ENCODE assay signal across 33 mouse cellular contexts in genomic region chr11:6666634-6667033, GRCm38 (mm10). TPM values are rescaled to one million over a fixed set of nuclear protein-coding genes. Genes with fewer than 3 reads are reported as not detected.
DNase-seq lines count a peak whose midpoint lies in the region; ATAC-seq lines count a peak whose summit lies in the region.
"Had no signal": no experiment of that assay in that cellular context is flagged by ENCODE, and none has a peak within 500 bp of the region (broad histone marks: within the 10 kb centered on the region; RNA-seq: fewer than 3 reads in every experiment).

No protein-coding gene starts in this region.

- intact Hi-C loops in gastrocnemius, postnatal 14 days (cut with DNase I; ENCODE audit: low total_unique reads), result no loop called here

- H3K27me3 ChIP-seq in forebrain, embryonic 10.5 days (ENCODE audit: poor library complexity, severe bottlenecking), result peaks cover 5% of the 10 kb centered on the region; the same call in 1 of the 2 replicates
- H3K27me3 ChIP-seq: embryonic facial prominence, embryonic 12.5 days; embryonic facial prominence, embryonic 15.5 days; heart, embryonic 12.5 days; heart, embryonic 15.5 days; intestine, embryonic 15.5 days; Patski had no signal

- no peak overlapping the region for H3K4me3 ChIP-seq in forebrain, embryonic 10.5 days
- H3K4me3 ChIP-seq: embryonic facial prominence, embryonic 12.5 days; embryonic facial prominence, embryonic 15.5 days; erythroblast, embryonic 14.5 days; gastrocnemius, adult 2 months; heart, embryonic 12.5 days; heart, embryonic 15.5 days; hindbrain, embryonic 10.5 days; hindbrain, embryonic 13.5 days; intestine, embryonic 15.5 days had no signal

- DNase-seq in 3134 (ENCODE audit: extremely low read depth, insufficient read length, low spot score) (peak; percentile 27), 416B (ENCODE audit: low read depth) (peak; percentile 40), NIH3T3 (ENCODE audit: low read depth) (peak; percentile 67)
- DNase-seq in forebrain, embryonic 10.5 days (ENCODE audit: extremely low spot score, low spot score), result no peak
- no peak for DNase-seq in gastrocnemius, postnatal 14 days
- DNase-seq: adrenal gland, postnatal 14 days; B cell, adult 2 months; cerebellum, adult 11 months; cerebellum, adult 2 months; cerebellum, adult 9-11 months; forebrain, postnatal 0 days; gastrocnemius, adult 2 months; gastrocnemius, postnatal 25 days; heart, adult 18-20 months; heart, postnatal 10 days; heart, postnatal 36 days; kidney, adult 11 months; kidney, adult 8-10 months had no signal

- H3K9me3 ChIP-seq in forebrain, embryonic 10.5 days, result no peaks in the 10 kb centered on the region
- H3K9me3 ChIP-seq: embryonic facial prominence, embryonic 12.5 days; embryonic facial prominence, embryonic 15.5 days; heart, embryonic 15.5 days; hindbrain, embryonic 13.5 days; intestine, embryonic 15.5 days had no signal

- H3K36me3 ChIP-seq in forebrain, embryonic 10.5 days (replicated peaks), result no peaks in the 10 kb centered on the region
- H3K36me3 ChIP-seq: embryonic facial prominence, embryonic 12.5 days; embryonic facial prominence, embryonic 15.5 days; heart, embryonic 12.5 days; heart, embryonic 15.5 days; hindbrain, embryonic 10.5 days; hindbrain, embryonic 13.5 days; intestine, embryonic 15.5 days had no signal

- H3K27ac ChIP-seq in forebrain, embryonic 10.5 days, result no peak overlapping the region
- H3K27ac ChIP-seq: embryonic facial prominence, embryonic 12.5 days; embryonic facial prominence, embryonic 15.5 days; gastrocnemius, adult 2 months; heart, embryonic 15.5 days; hindbrain, embryonic 10.5 days; hindbrain, embryonic 13.5 days; intestine, embryonic 15.5 days had no signal

- peaks cover 17% of the 10 kb centered on the region for H3K4me1 ChIP-seq in forebrain, embryonic 10.5 days
- H3K4me1 ChIP-seq: embryonic facial prominence, embryonic 15.5 days; heart, embryonic 12.5 days; heart, embryonic 15.5 days; intestine, embryonic 15.5 days had no signal

- 91% methylated on average over 2 of the region's 2 CpGs for WGBS in forebrain, embryonic 10.5 days

- ATAC-seq in erythroblast, adult 5-6 weeks (replicated peaks; ENCODE audit: low FRiP score, poor library complexity, severe bottlenecking), result no peak
- ATAC-seq: forebrain, embryonic 14.5 days; forebrain, postnatal 0 days; hindbrain, embryonic 16.5 days; intestine, embryonic 15.5 days; Patski had no signal

RNA-seq across cellular contexts. Expression of gene Ramp3, which starts 8.3 kb away (rescaled TPM):
- 5.4 and 5.6 TPM in 2 replicates for polyA plus RNA-seq in forebrain, embryonic 10.5 days (2016; fragmentation: Nextera tagmentation; extraction: Ambion mirVana)
- not detected in 2 replicates for total RNA-seq in erythroblast, adult 5-6 weeks (2015; ENCODE audit: low replicate concordance)
- not detected in 2 replicates for total RNA-seq in erythroblast, adult 5-6 weeks (2017; ENCODE audit: low replicate concordance)
- under 1 TPM; 0.38 to 0.68 TPM for total RNA-seq in gastrocnemius, postnatal 14 days (2021)
- total RNA-seq: common myeloid progenitor, adult 5-6 weeks had no signal
- polyA plus RNA-seq: erythroblast, embryonic 14.5 days had no signal

RNA-seq across cellular contexts. Expression of gene Wap, which starts 28.2 kb away (rescaled TPM):
- polyA plus RNA-seq in forebrain, embryonic 10.5 days (2016; fragmentation: Nextera tagmentation; extraction: Ambion mirVana), result not detected in 2 replicates
- not detected in 2 replicates for total RNA-seq in erythroblast, adult 5-6 weeks (2015; ENCODE audit: low replicate concordance)
- total RNA-seq in erythroblast, adult 5-6 weeks (2017; ENCODE audit: low replicate concordance), result not detected in 2 replicates
- total RNA-seq in gastrocnemius, postnatal 14 days (2021), result not detected
- total RNA-seq: adrenal gland, postnatal 14 days; adrenal gland, postnatal 4 days; common myeloid progenitor, adult 5-6 weeks; forebrain, postnatal 0 days; gastrocnemius, adult 2 months; gastrocnemius, postnatal 25 days; heart, adult 18-20 months; heart, postnatal 10 days; heart, postnatal 36 days had no signal
- polyA plus RNA-seq: cerebellum, adult 2 months; embryonic facial prominence, embryonic 12.5 days; embryonic facial prominence, embryonic 15.5 days; erythroblast, embryonic 14.5 days; forebrain, embryonic 14.5 days; forebrain, postnatal 0 days; frontal cortex, adult 2 months; heart, embryonic 12.5 days; heart, embryonic 15.5 days; hindbrain, embryonic 10.5 days; hindbrain, embryonic 13.5 days; hindbrain, embryonic 16.5 days; intestine, embryonic 15.5 days; Patski had no signal

RNA-seq across cellular contexts. Expression of gene Tbrg4, which starts 40.8 kb away (rescaled TPM):
- 71.2 and 80.0 TPM in 2 replicates for polyA plus RNA-seq in forebrain, embryonic 10.5 days (2016; fragmentation: Nextera tagmentation; extraction: Ambion mirVana)
- 8.8 and 10.4 TPM in 2 replicates for total RNA-seq in erythroblast, adult 5-6 weeks (2015; ENCODE audit: low replicate concordance)
- total RNA-seq in erythroblast, adult 5-6 weeks (2017; ENCODE audit: low replicate concordance), result 10.3 and 18.3 TPM in 2 replicates
- 10 to 100 TPM; 63.5 to 64.6 TPM for total RNA-seq in gastrocnemius, postnatal 14 days (2021)

Comparison
In these comparisons a context has a peak if more than half of its experiments do, and no peak if none do; other contexts are left out.
1. DNase-seq: peak in 3134 (single experiment), 416B (single experiment) and NIH3T3 (single experiment); none in forebrain, embryonic 10.5 days (single experiment) and gastrocnemius, postnatal 14 days (single experiment).